Mouse (Mus musculus) layer of hippocampus, postnatal 25 days (tissue): ENCODE measurements around the gene A530032D15Rik. TPM values are rescaled to one million over a fixed set of nuclear protein-coding genes. Genes with fewer than 3 reads are reported as not detected.
A peak's percentile ranks its signal among the peaks of the same experiment; 100 is the strongest.
"Not testable (repeated sequence)": the region's sequence is repeated elsewhere in the genome, so short reads cannot be mapped to it uniquely, and the experiment has no call there.

Source experiments
- DNase-seq, 2 experiments: peaks; one replicate each; pipeline ENCODE4 v3.0.0; 2022; ENCODE audit warnings: mixed read lengths in 2 of 2, low spot score in 1 of 2; ENCODE audit errors: extremely low spot score in 1 of 2
- total RNA-seq, 2 experiments: library from RNA; stranded (reverse); gene quantifications; 2 replicates each; pipeline ENCODE4 v1.2.3; 2021

Gene A530032D15Rik
- total RNA-seq: not detected

DNA sequence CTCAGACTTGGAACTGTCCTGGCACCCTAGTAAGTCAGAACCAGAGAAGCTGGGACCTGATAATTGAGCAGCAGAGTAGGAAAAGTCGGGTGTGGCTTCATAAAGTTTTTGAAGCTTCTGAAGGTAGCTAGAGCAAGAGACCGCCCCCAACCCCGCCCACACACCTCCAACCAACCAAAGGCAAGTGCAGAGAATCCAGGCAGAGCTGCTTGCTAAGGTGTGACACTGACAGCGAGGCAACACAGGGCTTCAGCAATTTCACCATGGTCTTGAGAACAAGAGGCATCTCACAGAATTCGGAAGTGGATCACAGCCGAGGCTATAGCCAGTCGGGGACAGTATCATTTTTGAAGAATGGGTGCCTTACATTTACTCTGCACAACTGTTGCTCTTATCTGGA lies at the start of gene A530032D15Rik:
Gene A530032D15Rik (minus strand): TSS at position 101 of the 400 bp plus-strand sequence.
- DNase-seq: not testable (repeated sequence)

DNA sequence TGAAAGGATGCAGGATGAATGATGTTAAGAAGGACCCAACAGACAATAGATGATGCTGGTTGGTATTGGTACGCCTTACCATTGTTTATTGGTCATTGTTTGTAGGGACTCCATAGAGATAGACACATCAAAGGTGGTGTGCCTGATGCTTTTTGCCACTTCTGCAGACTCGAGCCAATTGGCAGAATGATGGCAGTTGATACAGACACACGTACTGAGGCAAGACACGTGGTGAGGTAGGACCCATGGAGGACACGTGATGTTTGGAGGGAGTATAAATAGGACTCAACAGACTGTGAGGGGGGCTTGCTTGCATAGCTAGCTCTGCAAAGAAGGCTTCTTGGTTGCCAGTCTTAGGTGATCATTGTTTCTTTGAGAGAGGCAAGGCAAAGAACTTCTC lies 45.5 kb upstream of the A530032D15Rik start:
- DNase-seq: not testable (repeated sequence)

DNA sequence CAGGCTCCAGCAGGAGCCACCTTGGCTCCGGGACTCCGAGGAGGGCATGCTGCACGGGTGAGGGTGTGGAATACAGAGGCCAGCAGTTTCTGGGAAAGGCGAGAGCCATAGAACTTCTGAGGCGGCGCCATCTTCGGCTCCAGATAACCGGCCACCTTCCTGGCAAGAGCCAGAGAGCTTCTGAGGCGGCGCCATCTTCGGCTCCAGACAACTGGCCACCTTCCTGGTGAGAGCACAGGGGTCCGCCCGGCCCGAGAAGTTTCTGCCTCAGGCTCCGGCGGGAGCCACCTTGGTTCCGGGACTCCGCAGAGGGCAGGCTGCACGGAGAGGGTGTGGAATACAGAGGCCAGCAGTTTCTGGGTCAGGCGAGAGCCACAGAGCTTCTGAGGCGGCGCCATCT lies 24.0 kb upstream of the A530032D15Rik start:
- not testable (repeated sequence) for DNase-seq

DNA sequence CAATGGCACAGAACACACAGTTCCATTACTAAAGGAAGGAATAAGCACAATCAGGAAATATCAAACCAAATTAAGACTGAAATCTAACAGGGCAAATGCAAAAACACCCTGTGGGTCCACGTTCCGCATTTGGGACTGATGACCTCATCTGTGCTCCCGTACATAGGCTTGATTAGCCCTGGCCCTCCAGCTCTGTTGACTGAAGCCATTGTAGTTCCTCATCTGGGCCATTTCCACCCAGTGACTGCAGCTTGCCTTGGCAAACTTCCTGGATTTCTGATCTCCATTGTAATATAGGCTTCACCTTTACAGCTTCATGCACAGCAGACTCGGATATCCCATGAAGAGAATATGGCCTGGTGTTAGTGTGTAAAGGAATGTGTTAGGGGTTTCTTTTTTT lies 12.2 kb upstream of the A530032D15Rik start:
- DNase-seq: not testable (repeated sequence)

DNA sequence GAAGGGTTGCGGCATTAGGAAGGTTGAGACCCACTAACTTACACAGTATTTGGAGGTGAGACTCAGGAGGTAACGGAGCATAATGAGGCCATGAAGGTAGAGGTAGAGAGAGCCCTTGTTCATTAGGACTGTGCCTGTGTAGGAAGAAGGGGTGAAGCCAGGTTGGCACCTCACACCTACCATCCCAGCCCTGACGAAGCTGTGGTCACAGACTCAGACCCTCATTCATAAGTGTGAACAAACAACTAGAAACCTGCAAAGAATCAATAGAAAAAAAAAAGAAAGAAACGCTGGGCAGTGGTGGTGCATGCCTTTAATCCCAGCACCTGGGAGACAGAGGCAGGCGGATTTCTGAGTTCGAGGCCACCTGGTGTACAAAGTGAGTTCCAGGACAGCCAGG lies 8.7 kb upstream of the A530032D15Rik start:
- DNase-seq: not testable (repeated sequence)

DNA sequence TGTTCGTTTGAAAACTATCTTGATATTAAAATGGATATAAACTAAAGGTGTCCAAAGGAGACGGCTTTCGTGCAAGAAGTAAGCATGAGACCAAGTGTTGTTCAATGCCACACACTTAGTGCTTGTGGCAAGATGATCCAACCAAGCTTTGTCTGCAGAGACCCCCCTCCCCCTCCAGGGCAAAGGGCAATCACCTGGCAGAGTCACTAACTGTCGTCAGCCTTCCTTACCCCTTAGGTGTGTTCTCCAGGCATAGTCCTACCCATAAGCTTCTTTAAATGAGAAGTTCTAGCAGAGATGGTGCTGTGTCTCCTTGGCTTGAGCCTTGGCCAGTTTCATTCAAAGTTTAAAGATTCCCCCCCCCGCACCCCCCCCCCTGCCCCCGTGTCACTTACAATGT lies 7.9 kb upstream of the A530032D15Rik start:
- DNase-seq: not testable (repeated sequence)

DNA sequence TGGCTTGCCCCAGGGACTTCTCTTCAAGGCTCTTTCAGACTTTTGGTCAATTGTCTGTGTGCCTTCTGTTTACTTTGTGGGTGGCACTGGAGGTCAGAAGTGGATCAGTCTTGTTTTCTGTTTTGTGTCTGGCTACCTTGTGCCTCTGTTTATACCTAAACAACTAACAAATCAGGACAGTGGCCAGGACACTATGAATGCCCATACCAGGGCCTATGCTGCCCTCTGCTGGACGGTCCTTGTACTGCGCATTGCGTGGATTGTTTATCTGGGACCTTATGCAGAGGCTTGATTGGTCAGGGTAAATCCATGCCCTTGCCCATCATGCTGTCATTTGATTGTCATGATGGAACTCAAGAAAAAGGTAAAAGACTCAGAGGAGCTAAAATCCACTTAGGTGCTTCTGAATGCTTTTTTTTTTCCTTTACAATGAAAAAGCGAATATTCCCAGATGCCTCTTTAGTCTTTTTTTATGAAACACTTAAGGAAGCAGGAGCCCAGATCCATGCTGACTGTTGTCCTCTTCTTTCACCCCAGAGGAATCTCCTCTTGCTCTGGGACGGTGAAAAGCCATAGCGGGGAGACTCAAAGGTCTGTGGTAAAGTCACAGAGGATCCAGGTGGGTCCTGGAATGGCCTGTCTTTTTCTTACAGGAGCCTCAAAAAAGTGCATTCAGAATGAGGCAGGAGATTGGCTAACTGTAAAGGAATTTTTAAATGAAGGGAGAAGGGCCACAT lies 5.2 kb upstream of the A530032D15Rik start:
- DNase-seq: peak; percentile 28 to 60

DNA sequence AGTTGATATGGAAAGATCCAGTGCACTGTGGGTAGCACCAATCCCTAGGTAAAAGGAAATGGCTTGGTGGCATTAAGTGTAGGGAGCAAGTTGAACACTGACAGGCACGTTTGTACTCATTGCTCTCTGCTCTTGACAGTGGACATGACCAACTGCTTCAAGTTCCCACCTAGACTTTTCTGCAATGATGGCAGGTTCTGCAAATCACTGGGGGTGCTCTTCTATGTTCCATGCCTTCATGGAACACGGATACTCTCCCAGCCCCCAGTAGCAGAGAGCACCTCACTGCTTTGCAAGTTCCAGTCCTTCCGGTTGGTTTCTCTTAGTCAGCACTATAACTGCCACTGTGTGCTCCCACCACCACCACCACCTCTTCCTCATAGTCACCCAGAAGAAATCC lies 4.4 kb upstream of the A530032D15Rik start:
- DNase-seq: not testable (repeated sequence)

DNA sequence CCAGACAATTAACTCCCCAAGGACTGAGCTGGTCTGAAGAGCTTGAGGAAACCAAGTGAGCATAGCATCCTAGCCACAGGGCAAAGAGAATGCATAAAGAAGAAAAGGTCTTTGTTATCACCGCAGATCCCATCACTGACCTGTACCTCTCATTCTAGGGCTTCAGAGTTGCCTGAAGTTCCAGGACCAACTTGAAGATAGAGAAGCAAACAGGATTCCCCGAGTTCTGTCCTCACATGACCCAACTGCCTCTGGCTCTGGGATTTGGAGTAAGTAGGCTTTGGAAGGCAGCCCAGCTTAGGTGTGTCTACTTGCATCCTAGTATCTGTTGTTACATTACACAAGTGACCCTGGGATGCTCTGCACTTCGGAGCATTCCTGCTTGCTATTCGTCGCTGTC lies 3.2 kb upstream of the A530032D15Rik start:
- DNase-seq: not testable (repeated sequence)

DNA sequence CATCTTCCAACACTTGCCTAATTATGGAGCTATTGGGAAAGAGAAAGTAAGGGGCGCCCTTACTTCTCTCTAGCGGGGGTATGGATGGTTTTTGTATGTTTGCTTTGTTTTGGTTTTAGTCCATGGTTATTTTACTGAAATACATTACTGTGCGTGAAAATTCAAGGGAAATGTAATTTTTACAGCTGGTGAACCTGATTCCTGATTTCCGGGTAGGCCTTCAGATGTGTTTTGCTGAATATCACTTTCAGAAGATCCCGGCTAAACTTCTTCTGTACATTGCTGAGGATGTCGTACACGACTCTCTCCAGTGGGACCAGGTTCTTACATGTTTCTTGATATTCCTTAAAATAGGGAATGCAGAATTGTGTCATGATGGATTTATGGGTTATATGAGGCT lies 2.6 kb upstream of the A530032D15Rik start:
- DNase-seq: not testable (repeated sequence)

DNA sequence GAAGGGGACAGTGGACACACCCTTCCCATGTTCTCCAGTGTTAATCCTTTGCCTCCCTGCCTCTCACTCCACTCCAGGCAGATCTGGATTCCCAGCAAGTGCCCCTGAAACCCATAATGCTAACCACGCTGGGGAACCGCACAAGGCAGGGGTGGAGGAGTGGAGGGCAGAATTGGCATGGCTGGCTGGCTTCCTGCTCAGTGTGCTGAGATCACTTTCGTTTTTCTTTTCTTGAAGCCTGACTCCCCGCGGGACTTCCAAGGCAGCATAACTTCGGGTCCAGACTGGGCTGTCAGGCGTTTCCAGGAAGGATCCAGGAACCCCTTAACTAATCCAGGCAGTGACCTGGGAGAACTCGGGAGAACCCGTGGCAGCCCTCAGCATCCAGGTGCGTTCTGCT lies 1.9 kb upstream of the A530032D15Rik start:
- not testable (repeated sequence) for DNase-seq

DNA sequence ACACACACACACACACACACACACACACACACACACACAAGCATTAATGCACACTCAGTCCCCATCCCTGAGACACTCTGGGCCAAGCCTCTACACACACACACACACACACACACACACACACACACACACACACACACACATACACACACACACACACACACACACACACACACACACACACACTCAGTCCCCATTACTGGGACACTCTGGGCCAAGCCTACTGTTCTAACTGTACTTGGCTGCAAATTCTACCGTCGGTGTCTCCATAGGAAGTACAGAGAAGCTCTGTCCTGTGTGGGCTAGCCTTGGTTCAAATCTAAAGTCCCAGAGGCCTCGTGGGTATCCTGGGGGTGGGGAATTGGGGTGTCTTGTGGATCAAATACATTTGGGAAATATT lies 1.2 kb upstream of the A530032D15Rik start:
- DNase-seq: not testable (repeated sequence)

DNA sequence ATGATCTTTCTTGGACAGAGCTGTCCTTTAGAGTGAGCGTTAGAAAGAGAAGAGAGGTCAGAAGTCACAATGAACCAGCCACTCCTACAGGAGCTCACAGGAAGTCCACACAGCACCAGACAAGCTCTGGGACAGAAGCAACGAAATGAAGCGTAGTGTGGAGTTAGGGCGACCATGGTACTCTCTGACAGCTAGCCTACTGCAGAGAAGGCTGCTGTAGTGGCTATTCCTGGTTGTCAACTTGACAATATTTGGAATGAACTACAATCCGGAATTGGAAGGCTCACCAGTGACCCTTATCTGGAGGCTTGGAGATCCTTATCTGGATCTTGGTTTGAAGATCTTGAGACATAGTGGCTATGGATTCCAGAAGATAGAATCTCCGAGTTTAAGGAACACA lies 3.6 kb downstream of the A530032D15Rik start:
- not testable (repeated sequence) for DNase-seq

DNA sequence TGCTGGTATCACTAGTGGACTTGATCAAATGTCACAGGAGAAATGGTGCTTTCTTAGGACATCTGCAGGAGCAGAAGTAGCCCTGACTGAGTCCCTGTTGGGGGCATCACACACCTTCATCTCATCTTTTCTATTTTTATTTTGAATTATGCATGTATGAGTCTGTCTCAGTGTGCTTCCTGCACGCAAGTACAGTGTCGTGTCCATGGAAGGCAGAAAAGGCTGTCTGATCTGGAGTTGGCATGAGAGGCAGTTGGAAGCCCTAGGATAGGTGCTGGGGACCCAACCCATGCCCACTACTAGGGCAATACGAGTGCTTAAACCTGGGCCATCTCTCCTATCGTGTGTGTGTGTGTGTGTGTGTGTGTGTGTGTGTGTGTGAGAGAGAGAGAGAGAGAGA lies 4.3 kb downstream of the A530032D15Rik start:
- not testable (repeated sequence) for DNase-seq

DNA sequence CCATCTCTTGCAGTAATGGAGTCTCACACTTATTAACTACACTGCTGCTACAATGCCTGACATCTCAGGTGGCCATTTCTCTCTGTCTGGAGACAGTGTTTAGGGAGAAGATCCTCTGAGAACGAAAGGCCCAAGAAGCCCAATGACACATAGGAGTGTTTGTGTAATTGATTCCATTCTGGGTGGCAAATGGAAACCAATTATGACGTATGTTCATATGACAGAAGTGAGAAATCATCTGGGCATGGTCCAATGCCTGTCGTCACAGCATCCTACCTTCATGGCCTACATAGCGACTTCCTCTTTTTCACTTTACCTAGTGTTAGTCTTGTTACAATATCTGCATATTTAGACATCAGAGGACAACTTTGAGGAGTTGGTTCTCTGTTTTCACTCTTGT lies 7.9 kb downstream of the A530032D15Rik start:
- DNase-seq: not testable (repeated sequence)

DNA sequence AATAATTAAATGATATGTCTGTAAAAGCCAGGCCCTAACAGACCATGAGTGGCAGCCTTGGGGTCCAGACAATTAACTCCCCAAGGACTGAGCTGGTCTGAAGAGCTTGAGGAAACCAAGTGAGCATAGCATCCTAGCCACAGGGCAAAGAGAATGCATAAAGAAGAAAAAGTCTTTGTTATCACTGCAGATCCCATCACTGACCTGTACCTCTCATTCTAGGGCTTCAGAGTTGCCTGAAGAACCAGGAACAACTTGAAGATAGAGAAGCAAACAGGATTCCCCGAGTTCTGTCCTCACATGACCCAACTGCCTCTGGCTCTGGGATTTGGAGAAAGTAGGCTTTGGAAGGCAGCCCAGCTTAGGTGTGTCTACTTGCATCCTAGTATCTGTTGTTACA lies 9.8 kb downstream of the A530032D15Rik start, which contains the start of gene Gm10553:
Gene Gm10553 (plus strand): TSS at position 301 of the 400 bp plus-strand sequence.
- DNase-seq: not testable (repeated sequence)

DNA sequence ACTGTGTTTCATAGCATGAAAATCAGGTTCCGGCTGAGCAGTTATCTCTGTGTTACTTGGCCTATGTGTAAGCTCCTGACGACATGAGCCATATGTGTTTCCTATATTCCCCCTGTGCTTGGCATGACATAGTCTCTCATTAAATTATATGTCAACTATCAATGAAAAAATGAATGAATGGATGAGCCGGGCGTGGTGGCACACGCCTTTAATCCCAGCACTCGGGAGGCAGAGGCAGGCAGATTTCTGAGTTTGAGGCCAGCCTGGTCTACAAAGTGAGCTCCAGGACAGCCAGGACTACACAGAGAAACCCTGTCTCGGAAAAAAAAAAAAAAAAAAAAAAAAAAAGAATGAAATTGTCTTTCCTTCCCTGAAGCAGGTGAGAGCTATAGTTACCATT lies 10.6 kb downstream of the A530032D15Rik start:
- not testable (repeated sequence) for DNase-seq

DNA sequence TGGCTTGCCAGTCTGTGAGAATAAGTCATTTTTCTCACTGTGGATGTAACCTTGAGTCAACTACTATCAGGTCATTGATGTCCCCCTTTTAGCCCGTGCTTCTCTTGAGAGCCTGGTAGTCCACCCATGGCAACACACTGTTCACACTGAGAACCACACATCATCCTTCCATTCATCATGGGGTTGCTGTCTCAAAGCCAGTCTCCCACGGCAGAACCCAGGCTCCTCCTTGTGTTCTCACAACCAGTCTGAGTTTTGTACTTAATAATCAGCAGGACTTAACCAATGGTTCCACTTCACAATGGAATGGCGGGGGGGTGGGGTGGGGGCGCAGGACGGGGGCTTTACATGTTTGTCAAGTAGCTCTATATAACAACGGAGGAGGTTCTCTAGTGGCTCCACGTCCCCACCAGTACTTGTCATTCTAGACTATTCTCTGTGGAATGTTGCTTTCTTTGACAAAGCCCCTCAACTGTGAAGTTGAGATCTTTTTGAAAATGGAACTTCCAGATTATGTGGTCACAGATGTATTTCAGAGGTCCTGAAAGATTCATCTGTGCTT lies 16.6 kb downstream of the A530032D15Rik start:
- DNase-seq: not testable (repeated sequence)

DNA sequence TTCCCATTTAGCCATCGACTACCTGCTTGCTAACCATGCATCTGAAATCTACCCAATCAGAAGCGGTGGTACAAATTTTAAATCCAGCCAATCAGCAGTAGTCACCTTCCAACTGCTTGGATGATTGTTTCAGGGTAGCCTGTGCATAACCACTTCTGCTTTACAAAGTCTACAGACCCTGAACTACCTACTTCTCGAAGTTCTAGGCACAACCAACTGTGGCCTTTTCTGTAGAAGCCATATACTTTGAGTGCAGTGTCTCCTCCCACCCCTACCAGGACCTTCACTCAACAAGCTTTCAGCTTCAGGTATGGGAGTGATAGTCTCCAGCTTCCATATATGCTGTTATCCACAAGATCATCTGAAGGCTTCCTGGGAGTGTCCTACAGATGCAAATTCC lies 17.5 kb downstream of the A530032D15Rik start:
- DNase-seq: not testable (repeated sequence)

DNA sequence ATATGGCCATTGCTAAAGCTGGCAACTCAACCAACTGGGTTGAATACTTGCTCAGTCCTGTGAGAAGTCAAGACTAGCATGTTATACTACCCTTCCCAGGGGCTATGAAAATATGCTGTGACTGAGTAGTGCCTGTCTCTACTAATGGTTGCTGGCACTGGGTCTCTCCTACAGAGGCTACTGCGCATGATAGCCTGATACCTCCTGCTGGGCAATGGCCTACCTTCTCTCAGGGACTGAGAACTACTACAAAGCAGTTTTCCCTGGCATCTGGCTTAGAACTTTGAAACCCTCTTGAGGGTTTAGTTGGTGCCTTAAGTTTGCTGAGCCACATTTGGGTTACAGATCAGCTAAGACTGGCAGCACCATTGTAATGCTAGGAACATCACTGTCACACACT lies 23.4 kb downstream of the A530032D15Rik start:
- not testable (repeated sequence) for DNase-seq

DNA sequence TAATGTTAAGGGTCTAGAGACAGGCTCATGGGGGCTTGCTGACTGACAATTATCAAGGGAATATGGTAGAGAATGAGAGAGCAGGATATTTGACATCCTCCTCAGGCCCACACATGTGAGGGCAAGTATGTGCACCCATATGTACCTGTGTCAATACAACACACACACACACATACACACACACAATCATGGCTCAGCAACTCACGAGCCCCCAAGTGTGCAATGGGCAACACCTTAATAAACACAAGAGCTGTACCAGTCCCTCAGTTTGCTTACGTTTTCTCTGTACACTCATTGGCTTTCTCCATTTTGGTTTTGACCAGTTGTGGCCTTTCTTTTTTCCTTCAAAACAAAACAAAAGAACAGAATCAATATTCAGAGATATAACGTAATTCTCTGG lies 24.9 kb downstream of the A530032D15Rik start:
- not testable (repeated sequence) for DNase-seq

DNA sequence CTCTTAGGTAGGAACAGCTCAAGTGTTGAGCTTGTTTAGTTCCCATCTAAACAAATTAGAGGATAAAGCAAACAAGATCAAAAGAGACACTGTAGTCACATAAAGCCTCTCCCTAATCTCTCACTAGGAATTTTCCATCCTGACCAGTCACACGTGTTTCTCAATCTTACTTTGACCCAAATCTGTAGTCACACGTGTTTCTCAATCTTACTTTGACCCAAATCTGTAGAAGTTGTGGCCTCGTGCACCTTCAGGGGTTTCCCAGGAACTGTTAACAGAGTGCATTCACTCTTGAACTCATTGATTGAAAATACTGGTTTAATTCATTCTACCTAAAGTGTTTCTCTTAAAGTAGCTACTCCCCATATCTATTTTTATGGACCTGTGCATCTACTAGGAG lies 36.6 kb downstream of the A530032D15Rik start:
- DNase-seq: not testable (repeated sequence)
